Mouse (Mus musculus): ENCODE data around the gene Eif2b4. TPM values are rescaled to one million over a fixed set of nuclear protein-coding genes. Genes with fewer than 3 reads are reported as not detected.
"Not testable (repeated sequence)": the region's sequence is repeated elsewhere in the genome, so short reads cannot be mapped to it uniquely, and the experiment has no call there.

Eif2b4 gene
- total RNA-seq (2015; ENCODE audit: low replicate concordance) (9.8 and 42.1 TPM in 2 replicates), total RNA-seq (2017; ENCODE audit: low replicate concordance) (13.5 and 18.7 TPM in 2 replicates)

DNA sequence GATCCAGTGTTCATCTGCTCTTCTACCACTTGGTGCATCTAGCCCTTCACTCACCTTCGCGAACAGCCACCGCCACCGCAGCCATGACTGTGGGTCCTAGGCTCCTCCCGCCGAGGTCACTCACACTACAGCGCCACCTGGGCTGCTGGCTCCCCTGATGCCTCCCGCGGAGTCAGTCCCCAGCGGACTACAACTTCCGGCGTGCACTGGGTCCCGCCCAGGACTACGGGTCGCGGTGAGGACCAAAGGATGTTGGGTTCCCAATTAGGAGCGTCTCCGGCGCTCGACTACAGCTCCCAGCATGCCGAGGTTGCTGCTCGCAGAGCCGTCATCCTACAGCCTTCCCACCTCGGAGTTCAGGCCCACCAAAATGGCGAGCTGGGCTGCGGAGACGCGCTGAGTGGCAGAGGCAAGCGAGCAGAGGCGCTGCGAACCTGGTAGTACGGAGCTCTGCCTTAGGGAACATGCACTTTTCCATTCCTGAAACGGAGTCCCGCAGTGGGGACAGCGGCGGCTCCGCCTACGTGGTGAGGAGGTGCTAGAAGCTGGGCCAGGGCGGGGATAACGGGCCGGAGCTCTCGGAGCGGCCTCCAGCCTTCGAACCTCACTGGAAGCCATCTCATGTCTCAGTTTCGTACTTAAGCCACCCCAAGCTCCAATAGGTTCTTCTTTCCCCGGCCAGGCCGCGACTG is at the start of gene Eif2b4, which contains the start of gene Snx17:
Eif2b4 (minus strand) TSS at position 492 of the 692 bp plus-strand sequence.
Snx17 (plus strand) TSS at position 289 of the 692 bp plus-strand sequence.
- peak; percentile 88 for ATAC-seq (replicated peaks; ENCODE audit: low FRiP score, poor library complexity, severe bottlenecking)

DNA sequence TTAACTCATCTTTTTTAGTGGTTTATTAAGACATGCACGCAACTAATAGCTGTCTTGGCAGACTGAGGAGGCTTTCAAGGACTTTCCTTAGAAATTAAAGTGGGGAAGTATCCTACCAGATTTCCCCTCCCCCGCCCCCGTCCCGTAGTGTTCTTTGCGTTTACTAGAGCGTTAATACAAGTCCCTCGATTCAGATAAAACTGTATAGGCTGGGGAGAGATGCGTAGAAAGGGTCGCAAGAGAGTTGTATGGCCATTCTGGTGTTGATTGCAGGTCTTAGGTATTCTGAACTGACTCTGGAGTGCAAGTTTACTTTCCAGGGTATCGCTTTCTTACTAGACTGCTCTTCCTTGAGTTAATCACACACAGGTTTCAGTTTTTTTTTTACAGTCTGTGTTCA is 49.0 kb upstream of the Eif2b4 start:
- ATAC-seq (replicated peaks; ENCODE audit: low FRiP score, poor library complexity, severe bottlenecking) = no peak

DNA sequence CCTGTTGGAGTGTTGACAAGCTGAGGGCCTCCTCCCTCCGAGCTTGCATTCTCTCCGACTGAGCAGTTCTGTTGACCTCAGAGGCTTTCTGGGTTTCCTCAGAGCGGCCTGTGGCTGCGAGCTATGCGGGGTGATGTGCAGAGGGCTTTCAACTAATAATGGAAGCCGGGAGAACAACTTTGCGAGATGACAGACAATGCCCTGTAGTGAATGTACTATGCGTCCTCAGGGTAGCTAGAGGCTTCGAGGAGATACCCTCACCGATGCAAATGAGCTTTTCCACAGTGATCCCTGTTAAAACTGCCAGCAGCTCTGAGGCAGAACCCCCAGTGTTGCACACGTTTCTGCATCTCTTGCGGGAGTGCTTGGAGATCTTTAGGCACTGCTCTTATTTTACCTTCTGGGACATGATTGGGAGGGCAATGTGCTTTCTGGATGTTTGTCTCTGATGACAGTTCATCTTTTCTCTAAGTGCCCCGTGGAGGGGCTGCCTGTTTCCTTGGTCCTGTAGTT is 48.3 kb upstream of the Eif2b4 start:
- peak; percentile 56 for ATAC-seq (replicated peaks; ENCODE audit: low FRiP score, poor library complexity, severe bottlenecking)

DNA sequence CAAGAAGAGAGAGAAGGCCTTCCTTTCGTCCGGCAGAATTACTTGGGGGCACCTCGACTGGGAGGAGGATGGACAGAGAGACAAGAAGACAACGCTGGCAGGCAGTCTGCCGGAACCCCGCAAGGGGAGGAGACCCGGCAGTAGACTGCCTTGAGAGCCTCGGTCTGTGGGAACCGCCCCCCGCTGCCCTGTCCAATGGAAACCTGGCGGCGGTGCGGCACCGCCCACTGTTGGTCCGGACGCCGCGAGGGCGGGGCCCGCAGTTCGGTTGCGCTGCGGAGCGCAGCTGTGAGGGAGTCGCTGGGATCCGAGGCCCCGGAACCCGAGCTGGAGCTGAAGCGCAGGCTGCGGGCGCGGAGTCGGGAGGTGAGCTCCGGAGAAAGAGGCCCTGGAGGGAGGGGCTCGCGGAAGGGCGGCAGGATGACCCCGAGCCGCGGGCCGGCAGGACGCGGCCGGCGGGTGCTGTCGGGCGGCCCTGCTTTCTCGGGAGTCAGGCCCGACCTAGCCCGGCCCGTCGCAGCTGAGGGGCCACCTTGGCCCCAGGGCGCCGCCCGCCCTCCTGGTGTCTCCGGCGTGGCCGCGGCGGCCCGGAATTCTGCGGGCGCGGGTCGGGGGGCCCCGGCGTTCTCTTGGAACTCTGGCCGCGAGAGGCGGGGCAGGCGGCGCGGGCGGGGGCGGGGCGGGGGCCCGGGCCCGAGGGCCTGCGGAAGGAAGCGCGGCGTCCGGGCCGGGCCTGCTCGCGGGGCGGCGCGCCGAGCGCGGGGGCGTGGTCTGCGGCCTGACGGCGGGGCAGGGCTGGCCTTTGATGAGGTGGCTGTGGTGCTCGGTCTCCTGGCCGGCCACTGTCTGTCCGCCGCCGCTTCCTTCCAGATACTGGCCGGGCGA is 47.6 kb upstream of the Eif2b4 start, which contains the start of the genes Nrbp1 and Gm9970:
Nrbp1 (plus strand) TSS at position 228 of the 885 bp plus-strand sequence.
Gm9970 (minus strand) TSS at position 596 of the 885 bp plus-strand sequence.
- ATAC-seq (replicated peaks; ENCODE audit: low FRiP score, poor library complexity, severe bottlenecking) = peak; percentile 94

DNA sequence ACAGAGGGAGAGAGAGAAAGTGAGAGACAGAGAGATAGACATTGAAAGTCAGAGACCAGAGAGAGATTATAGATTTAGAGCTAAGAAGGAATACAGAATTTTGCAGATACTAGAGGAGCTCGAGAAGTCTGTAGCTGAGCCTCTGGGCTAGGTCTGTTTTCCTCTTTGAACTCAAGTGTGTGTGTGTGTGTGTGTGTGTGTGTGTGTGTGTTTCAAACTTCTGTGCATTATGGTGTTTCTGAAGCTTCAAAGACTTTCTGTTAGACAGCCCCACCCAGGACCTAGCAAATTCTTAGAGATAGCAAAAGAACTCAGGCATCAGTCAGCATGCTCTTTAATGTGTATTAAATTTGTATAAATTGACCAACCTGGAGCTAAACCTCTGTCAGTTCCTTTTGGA is 33.4 kb upstream of the Eif2b4 start:
- ATAC-seq (replicated peaks; ENCODE audit: low FRiP score, poor library complexity, severe bottlenecking) = no peak

DNA sequence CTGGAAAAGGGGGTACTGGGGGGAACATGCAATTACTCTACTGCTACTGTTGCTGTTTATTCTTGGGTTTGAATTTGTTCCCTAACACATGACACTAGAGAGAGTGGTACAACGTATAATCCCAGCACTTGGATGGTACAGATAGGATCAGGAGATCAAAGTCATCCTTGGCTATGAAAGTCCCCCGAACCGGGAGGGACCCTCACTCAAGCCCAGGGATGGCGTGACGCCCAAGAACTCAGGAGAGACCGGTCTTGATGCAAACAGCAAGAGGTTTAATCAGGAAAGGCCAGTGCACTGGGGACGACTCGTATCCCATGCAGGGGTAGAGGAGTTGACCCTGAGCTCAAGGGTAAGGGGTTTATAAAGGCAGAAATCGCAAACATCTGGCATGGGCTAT is 29.5 kb upstream of the Eif2b4 start:
- no peak for ATAC-seq (replicated peaks; ENCODE audit: low FRiP score, poor library complexity, severe bottlenecking)

DNA sequence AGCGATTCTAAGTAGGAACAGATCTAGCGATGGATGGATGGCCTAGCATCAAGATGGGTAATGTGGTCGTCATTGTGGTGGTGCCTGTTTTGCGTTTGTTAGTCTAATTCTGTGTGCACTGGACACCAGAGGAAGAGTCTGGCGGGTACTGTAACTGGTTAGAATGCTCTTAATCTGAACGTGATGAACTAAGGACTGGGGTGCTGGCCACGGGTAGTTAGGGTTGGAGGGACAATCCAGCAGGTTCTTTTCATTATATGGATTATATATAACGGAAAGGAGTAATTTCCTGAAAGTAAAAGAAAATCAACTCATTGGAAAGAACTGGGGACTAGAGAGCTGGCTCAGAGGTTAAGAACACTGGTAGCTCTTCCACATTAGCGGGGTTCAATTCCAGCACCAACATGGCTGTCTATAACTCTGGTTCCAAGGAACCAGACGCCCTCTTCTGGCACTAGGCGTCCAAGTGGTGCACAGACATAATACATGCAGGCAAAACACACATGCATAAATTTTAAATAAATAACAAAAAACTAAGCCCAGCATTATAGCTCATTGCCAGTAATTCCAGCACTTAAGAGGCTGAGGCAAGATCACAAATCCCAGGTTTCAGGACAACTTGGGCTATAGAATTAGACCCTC is 28.2 kb upstream of the Eif2b4 start:
- peak; percentile 55 for ATAC-seq (replicated peaks; ENCODE audit: low FRiP score, poor library complexity, severe bottlenecking)

DNA sequence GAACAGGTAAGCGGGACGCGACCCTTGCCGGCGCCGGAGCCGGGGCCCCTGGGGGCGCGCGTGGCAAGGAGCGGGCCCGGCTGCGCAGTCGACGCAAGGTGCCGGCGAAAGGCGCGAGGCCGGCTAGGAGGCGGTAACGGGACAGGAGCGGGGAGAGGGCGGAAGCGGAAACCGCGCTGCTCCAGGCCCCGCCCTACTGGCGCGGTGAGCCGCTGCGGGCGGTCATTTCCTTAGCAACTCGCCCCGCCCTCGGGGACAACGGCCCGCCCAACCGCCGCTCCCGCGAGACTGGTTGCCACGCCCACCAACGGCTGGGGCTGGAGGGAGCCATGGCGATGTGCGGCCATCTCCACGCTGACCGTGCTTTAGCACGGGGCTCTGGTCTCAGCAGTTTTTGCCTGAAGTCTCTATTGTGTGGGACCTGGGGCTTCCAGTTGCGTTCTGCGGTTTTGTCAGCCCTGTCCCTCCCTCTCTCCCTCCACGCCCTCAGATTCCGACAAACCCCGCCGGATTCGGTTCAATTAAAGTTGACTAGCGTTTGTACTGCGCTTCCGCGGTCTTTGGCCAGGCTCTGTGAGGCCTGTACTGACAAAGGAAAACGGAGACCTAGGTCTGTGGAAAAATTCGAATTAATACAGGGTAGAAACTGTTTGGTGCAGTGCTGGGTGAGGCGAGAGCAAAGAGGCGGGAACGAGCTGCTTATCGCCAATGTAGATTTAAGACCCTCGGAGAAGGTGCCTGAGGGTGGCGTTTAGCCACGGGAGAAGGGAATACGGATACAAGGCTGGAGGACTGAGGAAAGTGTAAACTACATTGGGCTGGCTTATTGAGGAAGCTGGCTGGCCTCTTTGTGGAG is 27.4 kb upstream of the Eif2b4 start, which contains the start of gene Ppm1g:
Ppm1g (minus strand) TSS at position 240 of the 856 bp plus-strand sequence.
- peak; percentile 89 for ATAC-seq (replicated peaks; ENCODE audit: low FRiP score, poor library complexity, severe bottlenecking)

DNA sequence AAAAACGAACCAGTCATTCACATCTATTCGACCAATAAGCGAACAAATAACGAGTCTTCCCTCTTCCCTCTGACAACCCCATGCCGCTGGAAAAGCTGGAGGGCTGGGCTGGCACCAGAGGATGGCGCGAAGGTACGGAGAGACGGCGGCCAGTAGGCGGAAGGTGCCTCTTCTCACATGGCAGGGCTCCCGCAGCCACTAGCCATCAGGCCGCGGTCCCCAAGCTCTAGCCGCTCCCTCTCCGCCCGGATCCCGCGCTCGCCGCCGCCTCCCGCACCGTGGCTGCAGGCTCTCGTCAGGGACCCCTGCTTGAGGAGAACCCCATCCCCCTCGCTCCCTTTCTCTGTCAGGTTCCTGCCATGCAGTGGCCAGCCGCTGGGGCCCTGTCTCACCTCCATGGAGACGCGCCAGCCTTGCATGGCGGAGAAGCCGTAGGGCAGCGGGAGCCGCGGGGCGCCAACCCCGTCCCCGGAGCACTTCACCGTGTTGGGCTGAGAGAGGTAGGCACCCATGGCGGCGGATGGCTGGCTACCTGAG is 26.7 kb upstream of the Eif2b4 start:
- ATAC-seq (replicated peaks; ENCODE audit: low FRiP score, poor library complexity, severe bottlenecking) = peak; percentile 44

DNA sequence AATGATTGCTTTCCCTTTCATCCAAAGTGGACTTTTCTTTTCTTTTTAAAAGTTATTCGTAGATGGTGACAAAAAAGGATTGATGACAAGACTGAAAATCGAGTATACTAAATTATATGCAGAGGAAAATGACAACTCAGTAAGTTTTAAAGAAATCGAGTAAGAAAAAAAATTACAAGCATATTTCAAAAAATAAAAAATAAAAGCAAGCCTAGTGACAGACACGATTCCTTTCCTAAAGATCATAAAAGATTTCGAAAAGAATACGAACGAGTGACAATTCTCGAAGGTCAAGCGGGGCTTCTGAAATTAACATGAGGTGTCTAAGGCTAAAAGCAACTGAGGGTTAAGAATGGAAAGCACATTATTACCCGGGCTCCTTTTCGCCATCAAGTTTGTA is 26.2 kb upstream of the Eif2b4 start:
- ATAC-seq (replicated peaks; ENCODE audit: low FRiP score, poor library complexity, severe bottlenecking) = no peak; the same call in 1 of the 2 replicates

DNA sequence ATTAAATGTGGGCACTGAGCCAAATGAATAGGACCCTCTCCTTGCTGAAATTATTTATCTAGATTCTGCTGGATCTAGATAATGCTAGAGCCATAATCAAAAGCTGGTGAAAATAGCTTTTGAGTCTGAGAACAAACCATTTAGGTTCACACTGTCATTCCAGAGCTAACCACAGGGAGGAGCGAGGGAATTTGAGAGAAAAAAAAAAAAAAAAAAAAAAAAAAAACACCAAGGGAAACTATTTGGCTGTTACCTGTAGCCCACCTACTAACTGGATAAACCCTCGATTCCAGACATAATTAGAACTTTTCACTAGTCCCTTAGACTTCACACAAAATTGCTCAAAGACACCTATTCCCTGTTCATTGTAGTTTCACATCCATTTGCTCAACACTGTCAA is 25.8 kb upstream of the Eif2b4 start:
- peak; percentile 31; the same call in 1 of the 2 replicates for ATAC-seq (replicated peaks; ENCODE audit: low FRiP score, poor library complexity, severe bottlenecking)

DNA sequence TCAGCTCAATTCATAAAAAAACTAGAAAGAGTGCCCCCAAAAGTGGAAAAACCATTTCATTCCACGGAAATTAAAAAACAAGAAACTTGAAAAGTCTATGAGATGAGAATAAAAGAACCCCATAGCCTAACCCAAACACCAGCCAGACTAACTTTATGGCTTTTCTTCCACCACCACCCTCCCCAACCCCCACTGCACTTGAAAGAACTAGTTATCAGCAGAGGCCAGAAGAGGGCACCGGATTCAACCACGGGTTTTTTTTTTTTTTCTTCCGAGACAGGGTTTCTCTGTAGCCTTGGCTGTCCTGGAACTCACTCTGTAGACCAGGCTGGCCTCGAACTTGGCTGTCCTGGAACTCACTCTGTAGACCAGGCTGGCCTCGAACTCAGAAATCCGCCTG is 25.1 kb upstream of the Eif2b4 start:
- ATAC-seq (replicated peaks; ENCODE audit: low FRiP score, poor library complexity, severe bottlenecking) = peak; percentile 58

DNA sequence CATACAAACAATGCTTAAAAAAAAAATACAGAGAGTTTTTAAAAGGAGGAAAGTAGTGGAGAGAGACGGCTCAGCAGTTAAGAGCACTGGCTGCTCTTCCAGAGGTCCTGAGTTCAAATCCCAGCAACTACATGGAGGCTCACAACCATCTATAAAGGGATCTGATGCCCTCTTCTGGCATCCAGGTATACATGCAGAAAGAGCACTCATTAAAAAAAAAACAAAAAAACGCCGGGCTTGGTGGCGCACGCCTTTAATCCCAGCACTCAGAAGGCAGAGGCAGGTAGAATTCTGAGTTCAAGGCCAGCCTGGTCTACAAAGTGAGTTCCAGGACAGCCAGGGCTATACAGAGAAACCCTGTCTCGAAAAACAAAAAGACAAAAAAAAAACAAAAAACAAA is 23.3 kb upstream of the Eif2b4 start:
- not testable (repeated sequence) for ATAC-seq (replicated peaks; ENCODE audit: low FRiP score, poor library complexity, severe bottlenecking)

DNA sequence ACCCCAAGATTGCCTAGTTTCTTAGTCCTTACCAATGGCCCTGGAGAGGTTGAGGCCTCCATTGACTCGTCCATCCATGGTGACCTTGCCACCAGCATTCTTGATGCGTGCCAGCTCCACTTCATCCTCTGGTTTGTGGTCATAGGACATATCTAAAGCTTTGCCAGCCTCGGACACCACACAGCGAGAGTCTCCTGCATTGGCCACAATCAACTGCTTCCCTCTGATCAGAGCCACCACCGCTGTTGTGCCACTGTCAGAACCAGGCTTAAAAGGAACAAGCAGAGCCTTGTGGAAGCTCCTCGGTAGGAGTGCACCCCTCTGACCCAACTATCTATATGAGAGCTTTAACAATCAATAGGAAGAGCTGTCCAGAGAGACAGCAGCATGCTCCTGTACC is 11.2 kb upstream of the Eif2b4 start:
- ATAC-seq (replicated peaks; ENCODE audit: low FRiP score, poor library complexity, severe bottlenecking) = no peak

DNA sequence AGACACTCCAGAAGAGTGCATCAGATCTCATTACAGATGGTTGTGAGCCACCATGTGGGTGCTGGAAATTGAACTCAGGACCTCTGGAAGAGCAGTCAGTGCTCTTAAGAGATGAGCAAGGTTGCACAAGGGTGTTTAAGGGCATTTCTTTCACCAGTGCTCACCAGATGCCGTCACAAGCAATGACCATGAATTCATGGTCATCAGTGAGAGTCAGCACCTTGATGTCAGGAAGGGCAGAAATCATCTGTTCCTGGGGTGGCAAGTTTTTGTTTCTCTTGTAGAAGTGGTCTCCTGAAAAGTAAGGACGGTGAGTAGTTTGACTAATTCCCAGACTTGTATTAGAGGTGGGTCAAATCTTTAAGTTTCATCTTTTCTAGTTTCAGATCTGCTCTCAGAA is 10.6 kb upstream of the Eif2b4 start:
- no peak for ATAC-seq (replicated peaks; ENCODE audit: low FRiP score, poor library complexity, severe bottlenecking)

DNA sequence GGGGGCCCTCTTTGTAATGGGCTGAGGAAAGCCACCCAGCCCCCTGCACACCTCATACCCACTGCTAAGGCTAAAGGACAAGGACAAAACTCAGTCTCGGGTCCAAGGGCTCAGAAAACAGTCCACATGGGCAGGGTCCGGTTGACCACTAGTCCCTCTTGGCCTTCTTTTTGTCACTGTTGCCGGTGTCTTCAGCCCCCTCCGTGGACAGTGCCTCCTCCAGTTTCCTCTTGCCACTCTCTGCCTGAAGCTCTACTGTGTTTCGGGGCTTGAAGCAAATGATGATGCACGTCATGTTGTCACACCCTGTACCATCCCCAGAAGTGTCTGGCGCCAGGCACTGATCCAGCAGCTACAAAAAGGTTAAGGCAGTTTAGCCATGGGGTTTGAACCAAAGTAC is 9.7 kb upstream of the Eif2b4 start:
- no peak for ATAC-seq (replicated peaks; ENCODE audit: low FRiP score, poor library complexity, severe bottlenecking)

DNA sequence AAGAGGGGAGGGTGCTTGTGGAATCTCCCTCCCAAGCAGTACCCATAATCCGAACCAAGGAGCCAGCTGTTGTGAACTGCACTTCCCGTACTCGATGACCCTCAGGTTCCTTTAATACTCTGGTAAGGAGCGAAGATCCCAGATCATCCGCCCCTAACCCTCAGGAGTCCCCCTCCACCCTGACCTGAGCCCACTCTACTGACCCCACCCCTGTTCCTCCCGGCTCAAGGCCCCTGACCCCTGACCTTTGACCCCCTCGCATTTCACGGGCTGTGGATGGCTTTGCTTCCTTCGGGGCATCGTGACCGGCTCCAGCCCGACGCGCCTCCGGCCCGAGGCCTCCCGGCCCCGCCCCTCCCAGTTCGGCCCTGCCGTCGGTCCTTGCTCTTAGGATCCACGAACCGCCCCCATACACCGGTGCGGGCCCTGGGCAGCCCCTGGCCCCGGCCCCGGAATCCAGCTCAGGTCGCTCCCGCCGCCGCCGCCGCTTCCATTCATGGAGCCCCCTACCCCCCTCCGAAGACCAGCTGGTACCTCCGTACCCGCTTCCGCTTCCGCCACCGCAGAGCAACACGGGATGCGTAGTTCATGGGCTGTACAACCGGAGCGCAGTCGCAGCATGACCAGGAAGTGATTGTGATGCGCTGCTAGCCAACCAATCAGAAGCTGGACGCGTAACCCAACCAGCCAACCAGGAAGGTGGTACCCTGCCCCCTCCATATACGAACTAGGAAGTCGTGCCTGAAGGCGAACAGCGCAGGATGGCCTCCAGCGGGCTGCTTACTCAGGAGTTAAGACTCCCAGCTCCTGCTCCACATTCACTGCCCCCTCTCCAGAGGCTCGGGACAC is 8.7 kb upstream of the Eif2b4 start, which contains the start of gene Zfp513:
Zfp513 (minus strand) TSS at position 562 of the 849 bp plus-strand sequence.
- peak; percentile 98 for ATAC-seq (replicated peaks; ENCODE audit: low FRiP score, poor library complexity, severe bottlenecking)

Data from erythroblast, adult 5-6 weeks (primary cell).